Mouse (Mus musculus): ENCODE measurements around the gene Itpr1. TPM values are rescaled to one million over a fixed set of nuclear protein-coding genes. Genes with fewer than 3 reads are reported as not detected.

Gene Itpr1
- total RNA-seq, 4 experiments from 2014 or later = 444 to 572 (median 514) TPM

DNA sequence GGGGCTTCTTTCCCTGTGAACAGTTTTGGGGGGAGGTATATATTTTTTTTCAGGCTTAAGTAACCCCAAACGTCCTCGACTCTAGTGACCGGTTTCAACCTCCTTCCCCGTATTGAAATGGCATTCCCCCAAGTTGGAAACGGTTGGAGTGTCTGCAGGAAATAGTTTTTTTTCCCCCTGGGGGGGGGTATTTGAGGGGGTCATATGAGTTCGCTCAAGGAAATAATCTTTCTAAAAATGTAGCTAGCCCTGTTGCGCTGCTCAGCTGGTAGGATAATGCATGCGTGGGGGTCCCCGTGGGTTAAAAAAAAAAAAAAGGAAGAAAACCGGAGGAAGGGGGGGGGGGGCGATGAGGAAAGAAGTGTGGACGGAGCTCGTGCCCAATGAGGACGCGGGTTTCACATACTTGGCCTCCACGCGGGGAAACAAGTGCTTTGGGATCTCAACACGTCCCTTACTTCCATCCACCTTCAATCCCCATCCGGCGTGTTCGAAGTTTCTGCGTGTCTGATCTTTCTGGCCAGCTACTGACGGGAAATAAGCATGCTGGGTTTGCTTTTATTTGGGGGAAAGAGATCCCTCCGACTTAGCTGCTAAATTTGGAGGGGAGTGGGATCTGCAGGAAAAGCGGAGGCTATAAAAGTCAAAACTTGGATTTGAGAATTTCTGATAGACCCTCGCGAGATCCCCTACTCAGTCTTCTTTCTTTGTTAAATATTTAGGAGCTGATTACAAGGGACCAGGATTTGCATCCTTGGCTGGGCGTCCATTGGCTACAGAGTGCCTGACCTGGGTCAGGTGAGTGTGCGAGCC is 791 bp downstream of the Itpr1 start:
- no peak for DNase-seq (ENCODE audit: low spot score in 2 of 2)

GRCm38 (mm10) chr6:108214294-108214925 is 1.5 kb downstream of the Itpr1 start:
- no peak for DNase-seq (ENCODE audit: low spot score in 2 of 2)

DNA sequence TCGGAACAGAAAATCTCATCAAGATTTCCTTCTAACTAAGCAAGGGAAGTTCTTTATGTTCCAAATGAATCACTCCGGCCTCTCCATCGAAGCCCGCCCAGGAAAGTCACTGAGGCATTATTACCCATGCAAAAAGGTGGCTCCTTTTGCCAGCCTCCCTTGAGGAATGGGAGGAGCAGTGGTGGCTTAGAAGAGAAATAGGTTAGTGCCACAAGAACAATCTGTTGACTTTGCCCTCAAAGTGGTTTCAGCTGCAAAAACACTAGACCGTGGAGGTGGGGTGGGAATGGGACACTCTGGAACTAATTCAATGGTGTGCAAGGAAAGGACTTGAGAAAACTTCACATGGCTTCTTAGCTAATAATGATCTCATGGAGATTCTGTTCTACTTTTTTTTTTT is 3.2 kb downstream of the Itpr1 start:
- no peak for DNase-seq (ENCODE audit: low spot score in 2 of 2)

- no peak for DNase-seq (ENCODE audit: low spot score in 2 of 2)
These were observed 3.9 kb downstream of the Itpr1 start for GRCm38 (mm10) chr6:108216832-108217231.

- DNase-seq (ENCODE audit: low spot score in 2 of 2) = no peak
These were observed 5.1 kb downstream of the Itpr1 start for GRCm38 (mm10) chr6:108217987-108218386.

- DNase-seq (ENCODE audit: low spot score in 2 of 2) = no peak
These were observed 9.5 kb downstream of the Itpr1 start for GRCm38 (mm10) chr6:108222435-108222834.

- no peak for DNase-seq (ENCODE audit: low spot score in 2 of 2)
These were observed 10.0 kb downstream of the Itpr1 start for GRCm38 (mm10) chr6:108222875-108223274.

DNA sequence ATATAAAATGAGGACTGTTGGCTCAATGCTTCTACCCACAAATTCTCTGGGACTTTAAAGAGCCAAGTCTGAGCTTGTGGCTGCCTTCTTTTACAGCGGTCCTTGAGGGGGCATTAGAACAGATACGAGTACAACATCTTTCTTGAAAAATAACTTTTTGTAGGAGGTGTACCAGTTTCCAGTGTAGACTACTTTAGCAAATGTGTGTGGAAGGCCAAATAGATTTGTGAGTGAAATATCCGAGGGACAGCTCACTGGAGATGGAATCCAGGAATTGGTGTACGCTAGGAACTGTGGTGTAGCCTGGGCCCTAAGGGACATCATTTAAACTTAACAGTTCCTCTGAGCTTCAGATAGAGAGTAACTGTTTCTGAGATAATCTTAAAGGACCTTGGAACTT is 11.5 kb downstream of the Itpr1 start:
- no peak for DNase-seq (ENCODE audit: low spot score in 2 of 2)

GRCm38 (mm10) chr6:108225027-108225426 is 12.1 kb downstream of the Itpr1 start:
- DNase-seq (ENCODE audit: low spot score in 2 of 2) = no peak

GRCm38 (mm10) chr6:108226230-108226629 is 13.3 kb downstream of the Itpr1 start:
- no peak for DNase-seq (ENCODE audit: low spot score in 2 of 2)

DNA sequence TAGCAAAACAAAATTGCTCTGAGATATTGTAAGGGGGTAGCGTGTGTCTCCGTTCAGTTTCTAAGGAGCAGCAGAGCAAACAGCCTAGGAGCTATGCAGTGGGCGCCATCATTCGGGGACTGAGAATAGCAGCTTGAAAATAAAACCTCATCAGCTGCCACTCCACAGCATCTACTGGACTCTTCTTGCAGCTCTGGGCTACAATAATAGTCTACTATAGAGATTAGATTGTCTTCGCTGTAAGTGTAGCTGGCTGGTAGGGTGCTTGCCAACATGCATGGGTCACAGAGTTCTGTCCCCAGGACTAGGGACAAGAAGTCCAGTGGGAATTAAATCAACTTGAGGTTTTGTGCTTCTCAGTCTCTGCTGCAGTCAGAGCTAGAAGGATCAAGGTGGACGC is 14.6 kb downstream of the Itpr1 start:
- DNase-seq (ENCODE audit: low spot score in 2 of 2) = no peak

GRCm38 (mm10) chr6:108228048-108228447 is 15.2 kb downstream of the Itpr1 start:
- DNase-seq (ENCODE audit: low spot score in 2 of 2) = no peak

DNA sequence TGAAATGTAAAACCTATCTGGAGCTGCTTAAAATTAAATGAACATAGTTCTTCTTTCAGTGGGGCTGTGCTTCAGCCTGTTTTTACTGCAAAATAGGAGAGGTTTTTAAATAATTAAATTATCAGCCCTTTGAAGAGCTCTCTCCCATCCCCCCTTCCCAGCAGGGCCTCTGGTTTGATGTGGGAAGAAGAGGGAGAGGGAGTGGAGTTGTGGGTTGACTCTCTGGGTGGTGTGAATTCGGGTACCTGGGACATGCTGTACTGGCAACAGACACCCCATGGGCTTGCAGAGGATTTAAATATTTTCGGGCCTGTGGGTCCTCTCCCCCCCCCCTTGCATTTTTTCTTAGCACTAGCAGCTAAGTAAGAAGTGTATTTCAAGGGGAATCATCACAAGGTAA is 15.7 kb downstream of the Itpr1 start:
- DNase-seq (ENCODE audit: low spot score in 2 of 2) = no peak

GRCm38 (mm10) chr6:108230608-108231007 is 17.7 kb downstream of the Itpr1 start:
- no peak for DNase-seq (ENCODE audit: low spot score in 2 of 2)

DNA sequence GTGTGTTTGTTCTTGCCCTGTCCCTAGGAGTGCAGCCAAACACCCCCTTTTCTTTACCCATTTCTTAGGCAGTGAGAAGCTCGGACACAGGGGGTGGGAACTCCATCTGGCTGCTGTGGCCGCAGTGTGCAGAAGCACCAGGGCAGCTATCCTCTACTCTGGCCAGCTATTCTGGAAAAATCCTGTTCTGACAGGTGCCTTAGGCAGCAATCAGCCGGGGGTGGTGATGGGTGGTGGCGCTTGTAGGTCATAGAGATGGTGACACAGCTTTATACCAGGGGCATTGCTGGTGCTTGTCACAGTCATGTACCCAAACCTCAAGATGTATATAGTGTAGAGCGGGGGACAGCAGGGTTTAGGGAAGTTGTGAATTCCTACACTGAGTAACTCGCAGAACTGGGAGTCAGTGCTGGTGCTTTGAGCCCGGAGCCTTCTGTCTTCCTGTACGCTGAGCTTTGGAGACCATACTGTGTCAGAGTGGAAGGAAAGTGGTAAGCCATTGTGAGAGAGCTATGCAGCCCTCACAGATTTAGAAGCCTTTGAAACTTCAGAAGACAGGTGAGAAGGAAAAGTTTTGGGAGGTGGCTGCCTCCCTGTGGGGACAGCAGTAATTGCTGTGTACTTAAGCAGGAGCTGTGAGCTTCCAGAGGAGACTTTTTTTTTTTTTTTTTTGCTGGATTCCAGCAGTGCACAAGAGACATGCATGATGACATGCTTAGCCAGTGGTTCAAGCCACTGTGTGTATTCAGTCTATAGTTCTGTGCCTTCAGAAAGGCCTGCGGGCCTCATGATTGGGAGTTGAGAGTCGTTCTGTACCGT is 19.2 kb downstream of the Itpr1 start:
- DNase-seq (ENCODE audit: low spot score in 2 of 2) = no peak

GRCm38 (mm10) chr6:108233070-108233469 is 20.2 kb downstream of the Itpr1 start:
- no peak for DNase-seq (ENCODE audit: low spot score in 2 of 2)

- DNase-seq (ENCODE audit: low spot score in 2 of 2) = no peak
These were observed 21.6 kb downstream of the Itpr1 start for GRCm38 (mm10) chr6:108234536-108234935.

- DNase-seq (ENCODE audit: low spot score in 2 of 2) = no peak
These were observed 22.8 kb downstream of the Itpr1 start for GRCm38 (mm10) chr6:108235680-108236123.

GRCm38 (mm10) chr6:108236411-108236921 is 23.6 kb downstream of the Itpr1 start:
- no peak for DNase-seq (ENCODE audit: low spot score in 2 of 2)

- no peak for DNase-seq (ENCODE audit: low spot score in 2 of 2)
These were observed 24.1 kb downstream of the Itpr1 start for GRCm38 (mm10) chr6:108236996-108237395.

DNA sequence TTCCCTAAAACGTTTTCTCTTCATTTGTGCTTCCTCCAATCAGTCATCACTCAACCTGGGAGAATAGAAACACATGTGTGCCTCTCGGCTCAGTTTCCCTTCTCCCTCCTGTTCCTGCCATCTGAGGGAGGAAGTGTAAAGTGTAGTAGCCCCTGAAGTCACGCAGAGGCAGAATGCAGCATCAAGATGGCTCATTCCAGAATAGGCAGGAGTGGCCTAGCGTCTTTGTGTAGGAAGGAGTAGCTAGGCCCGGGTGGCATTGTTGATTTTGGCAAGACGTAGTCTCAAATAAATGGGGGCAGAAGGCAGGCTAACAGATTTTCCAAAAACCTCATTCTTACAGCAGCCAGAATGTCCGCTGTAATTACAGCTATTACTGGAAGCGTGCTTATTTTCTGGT is 24.7 kb downstream of the Itpr1 start:
- DNase-seq (ENCODE audit: low spot score in 2 of 2) = no peak

GRCm38 (mm10) chr6:108238011-108238410 is 25.1 kb downstream of the Itpr1 start:
- DNase-seq (ENCODE audit: low spot score in 2 of 2) = no peak

All from left cerebral cortex, adult 8-10 months (tissue).